Mouse (Mus musculus) MEL (cell line): ENCODE results near the gene Nup35. TPM values are rescaled to one million over a fixed set of nuclear protein-coding genes. Genes with fewer than 3 reads are reported as not detected.

ENCODE experiments used
- DNase-seq: peaks from one replicate; pipeline ENCODE4 v3.0.0; 2011; ENCODE audit warnings: low read depth, low spot score
- H3K27ac ChIP-seq: 2 replicates; pipeline ENCODE4 v1.5.1; 2012; ENCODE audit warnings: low read depth, mild to moderate bottlenecking, control low read depth, low read length, moderate library complexity; ENCODE audit not compliant: control insufficient read depth
- H3K27me3 ChIP-seq, 2 experiments: fragments of 150-350 bp in 1 of 2; sonication (generic) in 1 of 2; 2 replicates each; pipeline ENCODE4 v1.6.1; 2012; ENCODE audit warnings: low read length in 2 of 2, mild to moderate bottlenecking in 2 of 2, improper control_type of control experiment in 1 of 2, moderate library complexity in 1 of 2; ENCODE audit not compliant: insufficient read depth in 2 of 2, control insufficient read depth in 1 of 2
- H3K36me3 ChIP-seq, 2 experiments: 2 replicates each; pipeline ENCODE4 v1.6.1; 2012 to 2014; ENCODE audit warnings: low read length in 2 of 2, improper control_type of control experiment in 1 of 2, inconsistent platforms in 1 of 2, mild to moderate bottlenecking in 1 of 2; ENCODE audit not compliant: insufficient read depth in 2 of 2, control insufficient read depth in 1 of 2
- H3K4me1 ChIP-seq, 2 experiments: fragments of 150-350 bp in 1 of 2; sonication (generic) in 1 of 2; 2 replicates each; pipeline ENCODE4 v1.6.1; 2012; ENCODE audit warnings: low read length in 2 of 2, improper control_type of control experiment in 1 of 2, mild to moderate bottlenecking in 1 of 2; ENCODE audit not compliant: insufficient read depth in 2 of 2, control insufficient read depth in 1 of 2
- H3K4me3 ChIP-seq, 2 experiments: fragments of 150-350 bp in 1 of 2; sonication (generic) in 1 of 2; 2 replicates each; pipeline ENCODE4 v1.5.1; 2012; ENCODE audit warnings: low read depth in 2 of 2, low read length in 2 of 2, mild to moderate bottlenecking in 2 of 2, moderate library complexity in 2 of 2, control low read depth in 1 of 2, improper control_type of control experiment in 1 of 2; ENCODE audit not compliant: control insufficient read depth in 1 of 2, insufficient read depth in 1 of 2
- H3K79me2 ChIP-seq: 2 replicates; pipeline ENCODE4 v1.6.1; 2012; ENCODE audit warnings: mild to moderate bottlenecking, low read length, moderate library complexity; ENCODE audit not compliant: control insufficient read depth, poor library complexity, insufficient read depth
- H3K9ac ChIP-seq: 2 replicates; pipeline ENCODE4 v1.6.1; 2012; ENCODE audit warnings: low read depth, mild to moderate bottlenecking, control low read depth, low read length, moderate library complexity; ENCODE audit not compliant: control insufficient read depth, poor library complexity, severe bottlenecking
- H3K9me3 ChIP-seq: fragments of 150-350 bp; sonication (generic); replicated peaks from 2 replicates; pipeline ENCODE4 v1.6.1; 2012; ENCODE audit warnings: mild to moderate bottlenecking, low read length, improper control_type of control experiment, moderate library complexity; ENCODE audit not compliant: insufficient read depth
- BHLHE40 ChIP-seq: IDR thresholded peaks from 2 replicates; pipeline ENCODE4 v1.6.1; 2012; ENCODE audit warnings: low read depth, mild to moderate bottlenecking, inconsistent platforms, low read length, improper control_type of control experiment, borderline replicate concordance
- CHD1 ChIP-seq: IDR thresholded peaks from 2 replicates; pipeline ENCODE4 v1.6.1; 2012; ENCODE audit warnings: low read depth, mild to moderate bottlenecking, inconsistent platforms, low read length, improper control_type of control experiment
- E2F4 ChIP-seq: IDR thresholded peaks from 2 replicates; pipeline ENCODE4 v1.6.1; 2011; ENCODE audit warnings: low read depth, low read length, improper control_type of control experiment, borderline replicate concordance
- HCFC1 ChIP-seq: IDR thresholded peaks from 2 replicates; pipeline ENCODE4 v1.6.1; 2012; ENCODE audit warnings: low read depth, mild to moderate bottlenecking, inconsistent platforms, low read length, improper control_type of control experiment, moderate library complexity
- KAT2A ChIP-seq: conservative IDR thresholded peaks from 2 replicates; pipeline ENCODE4 v1.6.1; 2012; ENCODE audit warnings: low read depth, low read length, improper control_type of control experiment, inconsistent platforms
- MAFK ChIP-seq: IDR thresholded peaks from 2 replicates; pipeline ENCODE4 v1.6.1; 2011; ENCODE audit warnings: low read depth, mild to moderate bottlenecking, low read length, improper control_type of control experiment, borderline replicate concordance
- MAX ChIP-seq: IDR thresholded peaks from 2 replicates; pipeline ENCODE4 v1.6.1; 2011; ENCODE audit warnings: low read length, improper control_type of control experiment
- MAZ ChIP-seq: IDR thresholded peaks from 2 replicates; pipeline ENCODE4 v1.6.1; 2012; ENCODE audit warnings: low read depth, mild to moderate bottlenecking, inconsistent platforms, low read length, improper control_type of control experiment
- MEF2A ChIP-seq: IDR thresholded peaks from 2 replicates; pipeline ENCODE4 v1.6.1; 2014; ENCODE audit warnings: low read depth, mild to moderate bottlenecking, inconsistent platforms, low read length, improper control_type of control experiment; ENCODE audit not compliant: poor library complexity, insufficient replicate concordance, severe bottlenecking; ENCODE audit errors: extremely low read depth
- POLR2A ChIP-seq, 2 experiments: IDR thresholded peaks; 2 replicates each; pipeline ENCODE4 v1.6.1; 2011 to 2012; ENCODE audit warnings: low read length in 2 of 2, mild to moderate bottlenecking in 2 of 2, control low read depth in 1 of 2, improper control_type of control experiment in 1 of 2, low read depth in 1 of 2, moderate library complexity in 1 of 2; ENCODE audit not compliant: control insufficient read depth in 1 of 2, insufficient read depth in 1 of 2, poor library complexity in 1 of 2
- RCOR1 ChIP-seq: IDR thresholded peaks from 2 replicates; pipeline ENCODE4 v1.6.1; 2012; ENCODE audit warnings: low read depth, mild to moderate bottlenecking, inconsistent platforms, low read length, improper control_type of control experiment
- polyA plus RNA-seq, 2 experiments: library from polyadenylated mRNA; stranded (reverse) in 1 of 2; unstranded in 1 of 2; fragments of >175 nt in 1 of 2; fragments of >200 nt in 1 of 2; gene quantifications; 2 replicates each; pipeline versions ENCODE4 v1.2.1 to v1.2.4; 2012; ENCODE audit warnings: low replicate concordance in 2 of 2, low read depth in 1 of 2; ENCODE audit not compliant: insufficient read length in 2 of 2, insufficient read depth in 1 of 2, missing spikeins in 1 of 2
- total RNA-seq: library from RNA; depleted of rRNA; stranded (reverse); fragments of 300-350 nt; gene quantifications from 2 replicates; pipeline ENCODE4 v1.2.3, GENCODE M21; 2012

The Nup35 gene
- total and polyA plus RNA-seq, 3 experiments, result 36.1 to 51.5 TPM; not detected in 1

GRCm38 (mm10) chr2:80616854-80617737 is at the start of gene Nup35, which contains the start of gene Dusp19 (continued):
- TF ChIP-seq HCFC1 (peak; percentile 87), RCOR1 (peak; percentile 82), MAZ (peak; percentile 76; the same call in 1 of the 2 replicates)

- Histone ChIP-seq H3K4me3 (no peak overlapping the region), H3K27ac (no peak overlapping the region), H3K36me3 (no peaks in the 10 kb centered on the region; a peak in 1 of 4 replicates), H3K79me2 (no peaks in the 10 kb centered on the region), H3K4me1 (peaks cover 0 to 2% of the 10 kb centered on the region in 2 experiments; a peak in 1 of 4 replicates), H3K27me3 (no peaks in the 10 kb centered on the region), H3K9ac (no peak overlapping the region), H3K9me3 (no peaks in the 10 kb centered on the region)
- DNase-seq, result no peak
- TF ChIP-seq RCOR1, result no peak
Observed at GRCm38 (mm10) chr2:80567411-80567810, 49.6 kb upstream of the Nup35 start.

- Histone ChIP-seq H3K4me1 (no peaks in the 10 kb centered on the region), H3K9me3 (no peaks in the 10 kb centered on the region), H3K27me3 (no peaks in the 10 kb centered on the region), H3K9ac (no peak overlapping the region), H3K27ac (no peak overlapping the region), H3K36me3 (no peaks in the 10 kb centered on the region), H3K4me3 (no peak overlapping the region), H3K79me2 (no peaks in the 10 kb centered on the region)
- no peak for DNase-seq
- no peak for TF ChIP-seq KAT2A
- no peak for TF ChIP-seq MAX
- no peak for TF ChIP-seq E2F4
- TF ChIP-seq MAFK, result no peak
- no peak for TF ChIP-seq POLR2A (IDR thresholded peaks at IDR 0.05; ENCODE audit: control insufficient read depth in 1 of 2, insufficient read depth in 1 of 2, low read depth in 1 of 2, low read length in 2 of 2, poor library complexity in 1 of 2)
- TF ChIP-seq CHD1, result no peak
- TF ChIP-seq BHLHE40, result no peak
- TF ChIP-seq MEF2A, result no peak
Observed at GRCm38 (mm10) chr2:80570656-80571055, 46.4 kb upstream of the Nup35 start.
